Mouse (Mus musculus) adrenal gland, postnatal 36 days (tissue): Measurements from ENCODE around the gene Amy1. TPM values are rescaled to one million over a fixed set of nuclear protein-coding genes. Genes with fewer than 3 reads are reported as not detected.
"Not testable (repeated sequence)": the region's sequence is repeated elsewhere in the genome, so short reads cannot be mapped to it uniquely, and the experiment has no call there.

ENCODE experiments used
- DNase-seq, 2 experiments: peaks; one replicate each; pipeline ENCODE4 v3.0.0; 2021; ENCODE audit warnings: mixed read lengths in 1 of 2
- long read RNA-seq, 2 experiments: library from polyadenylated mRNA; stranded (forward); transcript quantifications; one replicate each; pipeline ENCODE4 v2.0.0; 2021; ENCODE audit warnings: borderline sequencing depth in 2 of 2
- total RNA-seq, 2 experiments: library from RNA; stranded (reverse); gene quantifications; 2 replicates each; pipeline ENCODE4 v1.2.3; 2021

Amy1 gene
- 10 to 100 TPM; 48.0 to 76.2 TPM for total RNA-seq
- long read RNA-seq, experiment 1, transcript Amy1-202 (11 exons, 1,771 nt): major isoform, 65 of 76 reads
- long read RNA-seq, experiment 1, partial matches to known transcripts: 9 of 76 reads
- long read RNA-seq, experiment 1, other reads (novel, unspliced or antisense): 2 of 76 reads
- long read RNA-seq, experiment 2, transcript Amy1-202 (11 exons, 1,771 nt): major isoform, 22 of 23 reads
- long read RNA-seq, experiment 2, partial matches to known transcripts: 0 of 23 reads
- long read RNA-seq, experiment 2, other reads (novel, unspliced or antisense): 1 of 23 reads

DNA sequence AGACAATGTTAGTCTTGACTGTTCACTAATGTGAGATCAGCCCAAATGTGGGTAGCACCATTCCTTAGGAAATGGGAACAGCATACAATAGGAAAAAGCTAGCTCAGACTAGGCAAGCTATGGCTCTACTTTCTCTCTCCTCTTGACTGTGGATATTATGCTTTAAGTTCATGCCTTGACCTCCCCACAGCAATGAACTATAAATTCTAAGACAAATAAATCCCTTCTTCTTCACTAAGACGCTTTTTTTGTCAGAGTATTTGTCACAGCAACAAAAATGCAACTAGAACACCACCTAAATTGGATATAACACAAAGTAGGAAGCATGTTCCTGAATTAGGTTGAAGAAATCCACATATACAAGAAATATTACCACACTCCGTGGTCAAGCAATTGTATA, at the start of gene Amy1:
Gene Amy1, minus strand, starts transcription at position 101 of the 400 bp plus-strand sequence.
- no peak for DNase-seq

DNA sequence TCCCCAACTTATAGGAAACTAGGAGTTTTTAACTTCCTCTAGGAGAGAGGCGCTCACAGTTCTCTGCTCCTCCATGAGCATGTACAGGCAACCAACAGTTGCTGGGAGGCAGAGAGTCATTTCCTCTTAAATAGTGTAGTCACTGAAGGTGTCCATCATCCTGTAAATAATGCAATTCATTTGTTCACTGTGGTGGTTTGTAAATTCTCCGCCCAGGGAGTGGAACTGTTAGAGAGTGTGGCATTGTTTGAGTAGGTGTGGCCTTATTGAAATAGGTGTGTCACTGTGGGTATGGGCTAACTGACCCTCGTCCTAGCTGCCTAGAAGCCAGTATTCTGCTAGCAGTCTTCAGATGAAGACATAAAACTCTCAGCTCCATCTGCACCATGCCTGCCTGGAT, 47.8 kb upstream of the Amy1 start:
- no peak for DNase-seq

DNA sequence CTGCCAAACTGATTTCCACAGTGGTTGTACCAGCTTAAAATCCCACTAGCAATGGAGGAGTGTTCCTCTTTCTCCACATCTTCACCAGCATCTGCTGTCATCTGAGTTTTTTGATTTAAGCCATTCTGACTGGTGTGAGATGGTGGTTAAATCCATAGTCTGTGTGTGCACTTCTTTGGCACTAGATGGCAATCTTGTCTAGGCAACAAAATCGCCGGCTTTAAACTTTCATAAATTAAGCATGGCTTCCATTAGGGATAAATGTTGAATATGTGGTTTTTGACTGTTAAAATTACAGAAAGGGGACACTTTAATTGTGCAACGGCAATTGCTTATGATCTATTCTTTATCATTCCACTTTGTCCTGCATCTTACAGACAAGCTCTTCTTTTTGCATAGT, 44.9 kb upstream of the Amy1 start:
- DNase-seq: not testable (repeated sequence)

DNA sequence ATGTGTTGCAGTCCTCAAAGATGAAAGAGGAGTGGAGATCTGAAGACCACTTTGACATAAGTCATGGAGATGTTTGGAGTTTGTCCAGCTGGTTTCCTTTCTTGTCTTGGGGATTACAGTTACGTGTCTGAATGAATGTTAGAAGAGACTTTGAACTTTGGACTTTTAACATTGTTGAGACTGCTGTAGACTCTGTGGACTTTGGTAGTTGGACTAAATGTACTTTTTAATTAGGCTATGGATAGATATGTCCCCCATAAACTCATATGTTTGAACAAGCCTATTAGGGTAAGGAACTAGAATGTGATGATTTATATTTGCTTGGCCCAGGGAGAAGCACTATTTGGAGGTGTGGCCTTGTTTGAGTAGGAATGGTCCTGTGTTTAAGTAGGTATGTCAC, 33.0 kb upstream of the Amy1 start:
- DNase-seq: no peak

DNA sequence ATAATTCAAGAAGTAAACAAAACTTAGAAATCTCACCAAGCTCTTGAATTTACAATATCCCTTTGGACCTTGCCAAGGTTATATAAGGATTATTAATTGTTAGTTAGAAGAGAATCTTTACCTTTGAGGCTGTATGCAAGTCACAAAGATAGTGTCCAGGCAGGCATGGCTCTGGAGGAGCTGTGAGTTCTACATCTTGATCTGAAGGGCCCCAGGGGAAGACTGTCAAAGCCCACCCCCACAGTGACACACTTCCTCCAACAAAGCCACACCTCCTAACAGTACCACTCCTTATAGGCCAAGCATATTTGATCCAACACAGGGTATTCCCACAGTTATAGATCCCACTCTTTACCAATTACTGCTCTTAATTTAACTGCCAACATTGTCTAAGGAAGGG, 27.7 kb upstream of the Amy1 start:
- no peak for DNase-seq

DNA sequence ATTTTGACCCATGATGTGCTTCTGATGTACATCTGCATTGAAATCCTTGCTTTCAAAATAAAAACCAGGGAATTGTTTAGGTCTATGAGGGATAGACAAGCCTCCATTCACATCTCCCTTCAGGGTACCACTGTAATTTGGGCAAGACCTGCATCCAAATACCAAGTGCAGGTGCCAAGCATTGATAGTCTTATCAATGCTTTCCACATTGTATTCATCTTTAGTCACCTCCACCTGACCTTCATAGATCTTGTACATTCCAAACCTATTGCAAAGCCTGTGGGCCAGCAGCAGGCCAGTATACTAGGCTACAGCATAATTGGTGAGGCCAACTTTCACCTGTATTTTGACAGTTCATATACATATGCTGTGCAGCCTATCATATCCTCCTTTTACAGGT, 25.1 kb upstream of the Amy1 start:
- DNase-seq: no peak

DNA sequence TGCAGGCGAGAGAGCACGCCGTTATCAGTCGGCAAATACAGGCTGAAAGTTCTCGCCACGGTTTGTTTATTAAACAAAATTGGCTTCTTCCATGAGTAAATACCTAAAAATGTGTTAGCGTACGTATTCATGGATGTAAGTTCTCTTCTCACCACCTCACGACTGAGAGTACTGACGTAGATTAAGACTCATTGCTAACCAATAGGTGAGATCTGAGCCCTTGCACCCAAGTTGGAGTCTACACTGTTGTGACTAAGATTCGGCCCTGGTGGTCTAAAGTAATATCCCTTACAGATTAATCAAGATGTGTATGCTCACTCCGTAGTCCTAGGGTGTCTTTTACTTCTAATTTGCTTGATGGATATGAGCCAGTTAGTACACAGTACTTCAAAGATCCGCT, 24.1 kb upstream of the Amy1 start:
- DNase-seq: no peak

DNA sequence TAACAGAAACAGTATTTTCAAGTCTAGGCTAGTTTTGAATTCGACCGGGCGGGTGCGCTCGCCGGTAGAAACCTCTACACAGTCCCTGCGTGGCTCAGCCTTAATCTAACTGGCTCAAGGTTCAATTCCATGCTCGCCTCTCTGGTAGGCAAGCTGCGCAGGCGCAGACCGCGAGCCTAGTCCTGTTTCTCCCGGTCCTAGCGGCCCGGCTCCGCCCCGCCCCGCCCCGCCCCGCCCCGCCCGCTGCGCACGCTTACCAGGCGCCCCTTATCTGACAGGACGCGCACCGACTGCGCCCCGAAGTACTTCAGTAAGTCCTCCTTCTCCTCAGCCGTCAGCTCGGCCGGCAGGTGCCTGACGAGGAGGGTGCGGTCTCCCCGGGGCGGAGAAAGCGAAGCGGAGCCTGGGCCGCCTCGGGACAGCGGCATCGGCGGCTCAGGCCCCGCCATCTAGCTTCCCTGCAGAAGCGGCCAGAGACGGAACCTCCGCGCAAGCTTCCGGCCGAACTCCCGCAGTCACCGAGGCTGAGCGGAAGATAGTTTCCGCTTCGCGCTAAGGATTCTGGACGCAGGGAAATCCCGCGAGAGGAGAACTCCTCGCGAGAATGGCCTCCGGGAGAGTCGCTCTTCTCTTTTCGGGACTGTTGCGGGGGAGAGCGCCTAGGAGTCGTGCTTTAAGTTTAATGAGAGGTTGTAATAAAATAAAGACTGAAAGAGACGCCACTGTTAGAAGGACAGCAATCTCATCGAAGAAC, 23.3 kb upstream of the Amy1 start, which contains the start of gene Rnpc3:
Gene Rnpc3, minus strand, starts transcription at position 544 of the 754 bp plus-strand sequence.
- peak; percentile 96 to 97 for DNase-seq

DNA sequence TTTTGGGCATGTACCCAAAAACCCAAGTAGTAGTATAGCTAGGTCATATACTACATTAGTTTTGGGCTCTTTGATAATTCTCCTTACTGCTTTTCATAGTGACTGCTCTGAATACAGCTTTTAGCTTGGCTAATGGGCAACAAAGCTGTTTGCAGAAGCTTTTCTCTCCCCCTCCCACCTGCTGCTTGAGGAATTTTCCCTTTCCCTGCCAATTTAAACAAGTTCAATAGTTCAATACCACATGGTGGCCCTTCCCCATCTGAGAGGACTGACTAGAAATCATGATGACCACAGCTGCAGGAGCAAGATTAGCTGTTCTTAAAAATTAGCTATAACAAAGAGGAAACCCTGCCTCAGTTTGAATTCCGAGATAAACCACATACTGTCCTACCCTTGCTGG, 15.7 kb downstream of the Amy1 start:
- DNase-seq: no peak

DNA sequence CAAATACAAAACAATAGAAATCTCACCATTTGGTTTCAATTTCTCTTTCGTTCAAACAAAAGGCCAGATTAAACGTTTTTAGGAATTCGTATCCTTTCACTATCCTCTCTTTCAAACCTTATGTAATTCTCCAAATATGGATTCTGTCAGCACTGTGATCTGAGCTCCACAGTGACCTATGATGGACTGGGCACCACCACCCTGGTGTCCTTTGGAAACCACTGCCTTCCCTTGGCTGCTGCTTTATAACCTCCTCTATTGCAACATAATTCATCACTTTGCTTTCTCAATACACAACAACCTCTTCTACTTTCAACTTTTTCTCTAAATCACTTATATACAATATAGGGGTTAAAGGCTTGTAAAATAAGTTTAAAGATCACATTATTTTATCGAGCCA, 31.9 kb downstream of the Amy1 start:
- DNase-seq: peak; percentile 25 to 43

DNA sequence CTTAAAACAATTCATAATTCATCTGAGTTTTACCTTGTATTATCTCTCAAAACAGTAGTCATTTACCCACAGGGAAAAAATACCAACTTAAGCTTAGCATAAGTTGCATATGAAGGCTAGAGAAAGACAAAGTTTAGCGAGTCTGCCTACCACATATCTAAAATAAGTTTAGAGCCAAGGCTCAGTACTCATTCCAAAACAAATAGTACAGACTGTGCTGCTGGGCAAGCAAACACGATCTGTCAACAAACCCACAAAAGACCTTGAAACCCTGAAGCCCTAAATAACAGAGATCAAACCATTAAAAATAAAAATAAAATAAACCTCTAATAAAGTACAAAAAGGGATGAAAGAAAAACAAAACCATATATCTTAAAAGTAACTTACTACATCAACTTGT, 32.4 kb downstream of the Amy1 start:
- DNase-seq: peak in 1 of 2 experiments; percentile 8

DNA sequence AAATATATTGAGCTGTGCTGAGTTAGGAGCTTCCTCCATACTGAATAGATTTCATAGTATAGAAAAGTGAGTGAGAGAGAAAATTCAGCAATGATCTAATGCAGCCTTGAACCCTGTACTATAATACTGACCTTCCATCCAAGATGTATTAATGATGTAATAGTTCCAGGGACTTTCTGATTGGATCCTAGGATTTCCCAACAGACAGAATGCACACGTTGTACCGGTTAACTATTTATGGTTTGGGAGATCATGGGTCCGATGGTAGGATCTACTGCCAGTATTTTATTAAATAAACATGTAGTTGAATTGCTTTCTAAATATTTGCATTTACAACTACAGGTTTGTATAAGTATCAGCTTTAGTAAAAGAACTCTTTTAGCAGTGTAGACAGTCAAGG, 34.3 kb downstream of the Amy1 start:
- DNase-seq: no peak

DNA sequence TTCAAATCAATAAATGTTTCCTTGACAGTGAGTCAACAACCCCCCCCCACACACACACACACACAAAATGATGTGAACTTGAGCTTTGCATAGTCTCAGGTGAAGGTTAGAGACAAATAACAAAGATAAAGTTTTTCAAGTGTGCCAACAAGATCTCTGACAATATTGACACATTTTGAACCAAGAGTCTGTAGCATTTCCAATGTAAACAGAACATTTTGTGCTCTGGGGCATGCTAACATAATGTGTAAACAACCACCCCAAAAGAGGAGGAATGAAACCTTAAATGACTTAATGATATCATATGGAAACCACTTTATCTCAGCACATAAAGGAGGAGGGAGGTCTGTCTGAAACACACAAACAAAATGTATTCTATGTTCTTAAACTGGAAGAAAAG, 66.8 kb downstream of the Amy1 start:
- DNase-seq: no peak

DNA sequence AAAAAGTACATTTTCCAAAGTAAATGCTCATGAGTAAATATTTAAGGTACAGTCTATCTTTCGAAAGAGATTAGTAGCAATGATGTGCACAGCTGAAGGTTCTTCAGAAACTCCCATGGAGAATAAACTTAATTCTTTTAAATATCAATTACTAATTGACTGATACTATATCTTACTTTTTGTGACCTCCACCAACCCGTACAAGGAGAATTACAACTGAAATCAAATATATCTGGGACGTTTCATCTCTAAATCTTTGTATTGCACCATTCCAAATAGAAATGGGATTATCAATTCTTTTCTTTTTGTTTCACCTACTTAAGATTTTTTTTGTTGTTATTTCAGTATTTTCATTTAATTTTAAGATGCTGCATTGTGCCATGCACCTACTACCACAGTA, 74.2 kb downstream of the Amy1 start, which contains the start of gene Amy2a1:
Gene Amy2a1, minus strand, starts transcription at position 101 of the 400 bp plus-strand sequence.
- not testable (repeated sequence) for DNase-seq

Other genes starting within 250 kb of the Amy1 start
- not detected for gene Amy2a1, start 74.3 kb downstream of the Amy1 start, total RNA-seq
- 10 to 100 TPM; 20.6 to 22.8 TPM for gene Rnpc3, start 23.4 kb upstream of the Amy1 start, total RNA-seq